Mouse (Mus musculus) MEL (cell line): ENCODE measurements at regions not wholly inside any gene's neighbourhood (a gene's known extent, or its start where the extent isn't known, plus 50 kb on each side); places are given as distances from the start of the nearest gene placed in this dataset.

Source experiments
- DNase-seq: peaks from one replicate; pipeline ENCODE4 v3.0.0; 2011; ENCODE audit warnings: low read depth, low spot score
- H3K27ac ChIP-seq: 2 replicates; pipeline ENCODE4 v1.5.1; 2012; ENCODE audit warnings: low read depth, mild to moderate bottlenecking, control low read depth, low read length, moderate library complexity; ENCODE audit not compliant: control insufficient read depth
- H3K27me3 ChIP-seq, 2 experiments: fragments of 150-350 bp in 1 of 2; sonication (generic) in 1 of 2; 2 replicates each; pipeline ENCODE4 v1.6.1; 2012; ENCODE audit warnings: low read length in 2 of 2, mild to moderate bottlenecking in 2 of 2, improper control_type of control experiment in 1 of 2, moderate library complexity in 1 of 2; ENCODE audit not compliant: insufficient read depth in 2 of 2, control insufficient read depth in 1 of 2
- H3K36me3 ChIP-seq, 2 experiments: 2 replicates each; pipeline ENCODE4 v1.6.1; 2012 to 2014; ENCODE audit warnings: low read length in 2 of 2, improper control_type of control experiment in 1 of 2, inconsistent platforms in 1 of 2, mild to moderate bottlenecking in 1 of 2; ENCODE audit not compliant: insufficient read depth in 2 of 2, control insufficient read depth in 1 of 2
- H3K4me1 ChIP-seq, 2 experiments: fragments of 150-350 bp in 1 of 2; sonication (generic) in 1 of 2; 2 replicates each; pipeline ENCODE4 v1.6.1; 2012; ENCODE audit warnings: low read length in 2 of 2, improper control_type of control experiment in 1 of 2, mild to moderate bottlenecking in 1 of 2; ENCODE audit not compliant: insufficient read depth in 2 of 2, control insufficient read depth in 1 of 2
- H3K4me3 ChIP-seq, 2 experiments: fragments of 150-350 bp in 1 of 2; sonication (generic) in 1 of 2; 2 replicates each; pipeline ENCODE4 v1.5.1; 2012; ENCODE audit warnings: low read depth in 2 of 2, low read length in 2 of 2, mild to moderate bottlenecking in 2 of 2, moderate library complexity in 2 of 2, control low read depth in 1 of 2, improper control_type of control experiment in 1 of 2; ENCODE audit not compliant: control insufficient read depth in 1 of 2, insufficient read depth in 1 of 2
- H3K79me2 ChIP-seq: 2 replicates; pipeline ENCODE4 v1.6.1; 2012; ENCODE audit warnings: mild to moderate bottlenecking, low read length, moderate library complexity; ENCODE audit not compliant: control insufficient read depth, poor library complexity, insufficient read depth
- H3K9ac ChIP-seq: 2 replicates; pipeline ENCODE4 v1.6.1; 2012; ENCODE audit warnings: low read depth, mild to moderate bottlenecking, control low read depth, low read length, moderate library complexity; ENCODE audit not compliant: control insufficient read depth, poor library complexity, severe bottlenecking
- H3K9me3 ChIP-seq: fragments of 150-350 bp; sonication (generic); replicated peaks from 2 replicates; pipeline ENCODE4 v1.6.1; 2012; ENCODE audit warnings: mild to moderate bottlenecking, low read length, improper control_type of control experiment, moderate library complexity; ENCODE audit not compliant: insufficient read depth
- BHLHE40 ChIP-seq: IDR thresholded peaks from 2 replicates; pipeline ENCODE4 v1.6.1; 2012; ENCODE audit warnings: low read depth, mild to moderate bottlenecking, inconsistent platforms, low read length, improper control_type of control experiment, borderline replicate concordance
- ELF1 ChIP-seq: IDR thresholded peaks from 2 replicates; pipeline ENCODE4 v1.6.1; 2014; ENCODE audit warnings: low read depth, mild to moderate bottlenecking, inconsistent platforms, low read length, improper control_type of control experiment, moderate library complexity
- EP300 ChIP-seq, 2 experiments: IDR thresholded peaks; 2 replicates each; pipeline ENCODE4 v1.6.1; 2011; ENCODE audit warnings: improper control_type of control experiment in 2 of 2, low read length in 2 of 2, low read depth in 1 of 2, mild to moderate bottlenecking in 1 of 2
- ETS1 ChIP-seq: IDR thresholded peaks from 2 replicates; pipeline ENCODE4 v1.6.1; 2012; ENCODE audit warnings: low read depth, mild to moderate bottlenecking, inconsistent platforms, low read length, improper control_type of control experiment, moderate library complexity
- GABPA ChIP-seq: IDR thresholded peaks from 2 replicates; pipeline ENCODE4 v1.6.1; 2012; ENCODE audit warnings: low read depth, mild to moderate bottlenecking, inconsistent platforms, low read length, improper control_type of control experiment, moderate library complexity
- MAFK ChIP-seq: IDR thresholded peaks from 2 replicates; pipeline ENCODE4 v1.6.1; 2011; ENCODE audit warnings: low read depth, mild to moderate bottlenecking, low read length, improper control_type of control experiment, borderline replicate concordance
- MAX ChIP-seq: IDR thresholded peaks from 2 replicates; pipeline ENCODE4 v1.6.1; 2011; ENCODE audit warnings: low read length, improper control_type of control experiment
- MEF2A ChIP-seq: IDR thresholded peaks from 2 replicates; pipeline ENCODE4 v1.6.1; 2014; ENCODE audit warnings: low read depth, mild to moderate bottlenecking, inconsistent platforms, low read length, improper control_type of control experiment; ENCODE audit not compliant: poor library complexity, insufficient replicate concordance, severe bottlenecking; ENCODE audit errors: extremely low read depth
- NELFE ChIP-seq: IDR thresholded peaks from 2 replicates; pipeline ENCODE4 v1.6.1; 2011; ENCODE audit warnings: low read depth, low read length, improper control_type of control experiment
- NRF1 ChIP-seq: IDR thresholded peaks from 2 replicates; pipeline ENCODE4 v1.6.1; 2014; ENCODE audit warnings: low read depth, mild to moderate bottlenecking, inconsistent platforms, low read length, improper control_type of control experiment, moderate library complexity; ENCODE audit not compliant: poor library complexity, insufficient read depth, severe bottlenecking
- POLR2AphosphoS5 ChIP-seq: IDR thresholded peaks from 2 replicates; pipeline ENCODE4 v1.6.1; 2012; ENCODE audit warnings: low read depth, borderline replicate concordance, mild to moderate bottlenecking, inconsistent platforms, low read length, moderate library complexity, mixed read lengths
- RCOR1 ChIP-seq: IDR thresholded peaks from 2 replicates; pipeline ENCODE4 v1.6.1; 2012; ENCODE audit warnings: low read depth, mild to moderate bottlenecking, inconsistent platforms, low read length, improper control_type of control experiment
- SIN3A ChIP-seq: IDR thresholded peaks from 2 replicates; pipeline ENCODE4 v1.6.1; 2012; ENCODE audit warnings: low read length, improper control_type of control experiment, inconsistent platforms
- TBP ChIP-seq: IDR thresholded peaks from 2 replicates; pipeline ENCODE4 v1.8.0; 2011; ENCODE audit warnings: low read depth, low read length, improper control_type of control experiment
- TCF12 ChIP-seq: IDR thresholded peaks from 2 replicates; pipeline ENCODE4 v1.6.1; 2014; ENCODE audit warnings: low read depth, mild to moderate bottlenecking, inconsistent platforms, low read length, improper control_type of control experiment, moderate library complexity
- ZKSCAN1 ChIP-seq: IDR thresholded peaks from 2 replicates; pipeline ENCODE4 v1.6.1; 2012; ENCODE audit warnings: low read depth, mild to moderate bottlenecking, inconsistent platforms, low read length, improper control_type of control experiment, moderate library complexity
- ZNF384 ChIP-seq: IDR thresholded peaks from 2 replicates; pipeline ENCODE4 v1.6.1; 2012; ENCODE audit warnings: low read depth, mild to moderate bottlenecking, inconsistent platforms, low read length, improper control_type of control experiment

GRCm38 (mm10) chr16:74530531-74530930 lies 118.9 kb upstream of the Robo2 start:
- no peak overlapping the region for H3K27ac ChIP-seq
- H3K9me3 ChIP-seq = no peaks in the 10 kb centered on the region
- H3K27me3 ChIP-seq = no peaks in the 10 kb centered on the region
- no peaks in the 10 kb centered on the region for H3K79me2 ChIP-seq
- peaks cover 2 to 6% of the 10 kb centered on the region in 2 experiments; a peak in 1 of 4 replicates for H3K4me1 ChIP-seq
- H3K9ac ChIP-seq = no peak overlapping the region
- H3K36me3 ChIP-seq = no peaks in the 10 kb centered on the region; a peak in 1 of 4 replicates
- no peak overlapping the region for H3K4me3 ChIP-seq
- DNase-seq = peak; percentile 25
- TF ChIP-seq ZKSCAN1 (no peak), ETS1 (no peak), GABPA (peak; percentile 36; the same call in 1 of the 2 replicates), SIN3A (no peak), ELF1 (no peak), MAX (no peak), NRF1 (no peak), NELFE (no peak), TCF12 (no peak), RCOR1 (no peak), ZNF384 (no peak), MAFK (peak; percentile 48; the same call in 1 of the 2 replicates), EP300 (IDR thresholded peaks at IDR 0.05; ENCODE audit: low read depth in 1 of 2, low read length in 2 of 2) (0 out of 4 replicates have a peak, but pooled peaks of 1 of the 2 experiments have one; percentile 11), MEF2A (no peak), TBP (no peak), POLR2AphosphoS5 (no peak)

GRCm38 (mm10) chr16:74528245-74528644 lies 116.6 kb upstream of the Robo2 start:
- H3K4me3 ChIP-seq = no peak overlapping the region
- H3K27ac ChIP-seq = no peak overlapping the region
- peaks cover 2 to 6% of the 10 kb centered on the region in 2 experiments; a peak in 1 of 4 replicates for H3K4me1 ChIP-seq
- H3K36me3 ChIP-seq = no peaks in the 10 kb centered on the region; a peak in 1 of 4 replicates
- no peak overlapping the region for H3K9ac ChIP-seq
- no peaks in the 10 kb centered on the region for H3K9me3 ChIP-seq
- TF ChIP-seq BHLHE40 (peak; percentile 12; the same call in 1 of the 2 replicates), TCF12 (no peak)
- TF ChIP-seq, all 39 proteins: peak for 1
- peak; percentile 38 for DNase-seq
- no peaks in the 10 kb centered on the region for H3K79me2 ChIP-seq
- H3K27me3 ChIP-seq = no peaks in the 10 kb centered on the region
